Mouse (Mus musculus) MN1 (cell line): ENCODE data around the gene Coa3.
A peak's percentile ranks its signal among the peaks of the same experiment; 100 is the strongest.
"Not testable (repeated sequence)": the region's sequence is repeated elsewhere in the genome, so short reads cannot be mapped to it uniquely, and the experiment has no call there.

Experiments used
- DNase-seq: peaks from one replicate; pipeline ENCODE4 v3.0.0-alpha.2; 2016; ENCODE audit warnings: low spot score

Gene Coa3

DNA sequence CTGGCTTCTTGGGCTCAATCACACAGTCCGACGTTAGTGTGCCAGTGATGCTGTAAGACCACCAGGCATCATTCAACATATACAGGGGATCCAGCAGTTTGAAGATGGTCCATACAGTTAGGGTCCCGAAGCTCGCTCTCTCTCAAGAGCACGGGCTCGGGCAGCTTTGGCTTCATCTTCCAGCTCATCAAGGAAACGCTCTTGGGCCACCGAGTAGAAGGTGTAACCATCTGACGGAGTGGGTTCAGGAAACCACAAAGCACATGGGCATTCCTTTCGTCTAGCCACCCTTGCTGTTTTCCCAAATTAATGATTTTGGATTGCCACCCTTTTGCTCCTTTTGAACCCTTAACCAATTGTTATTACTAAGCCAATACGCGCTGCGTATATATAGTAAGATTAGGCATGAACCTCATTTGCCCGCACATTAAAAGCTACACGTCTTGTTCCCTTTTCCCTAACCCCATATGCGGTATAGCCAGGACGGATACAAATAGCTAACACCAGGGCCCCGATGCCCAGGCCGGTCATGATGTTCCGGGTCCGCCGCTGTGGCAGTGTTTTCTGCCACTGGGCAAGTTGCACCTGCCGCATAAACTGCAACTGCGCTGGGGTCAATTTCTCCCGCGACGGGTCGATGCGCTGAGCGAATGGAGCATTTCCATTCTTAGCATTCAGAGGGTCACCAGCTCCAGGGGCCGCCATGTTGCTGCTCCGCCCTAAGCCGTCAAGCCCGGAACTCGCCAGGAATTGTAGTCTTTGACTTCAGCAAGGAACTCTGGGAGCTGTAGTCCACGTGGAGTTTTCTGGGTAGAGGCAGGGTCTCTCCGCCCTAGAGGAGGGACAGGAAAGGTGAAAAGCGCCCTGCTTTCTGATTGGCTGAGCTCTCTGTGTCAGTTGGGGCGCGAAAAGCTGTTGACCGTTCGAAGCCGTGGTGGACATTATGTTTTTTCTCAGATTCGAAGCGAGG, at the start of gene Coa3, which contains the start of gene Cntd1:
Gene Coa3 (minus strand): TSS at position 892 of the 970 bp plus-strand sequence.
Gene Cntd1 (plus strand): TSS at position 790 of the 970 bp plus-strand sequence.
- peak; percentile 84 for DNase-seq

DNA sequence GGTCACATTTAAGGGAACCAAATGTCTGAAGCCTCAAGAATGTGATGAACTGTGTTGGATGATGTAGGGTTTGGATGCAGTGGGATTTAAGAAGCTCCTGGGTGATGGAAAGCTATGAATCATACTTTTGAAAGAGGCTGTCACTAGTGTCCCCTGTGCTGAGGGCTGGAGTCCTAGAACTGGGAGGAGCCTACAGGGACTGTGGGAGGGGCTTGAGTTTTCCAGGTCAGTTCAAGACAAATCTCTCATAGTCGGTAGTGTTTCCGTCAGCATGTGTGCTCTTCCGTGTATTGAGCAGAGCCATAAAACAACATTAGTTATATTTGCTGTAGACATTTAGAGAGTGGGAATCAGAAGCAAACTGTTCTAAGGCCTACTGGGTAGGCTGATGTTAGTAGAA, 48.4 kb upstream of the Coa3 start:
- no peak for DNase-seq

DNA sequence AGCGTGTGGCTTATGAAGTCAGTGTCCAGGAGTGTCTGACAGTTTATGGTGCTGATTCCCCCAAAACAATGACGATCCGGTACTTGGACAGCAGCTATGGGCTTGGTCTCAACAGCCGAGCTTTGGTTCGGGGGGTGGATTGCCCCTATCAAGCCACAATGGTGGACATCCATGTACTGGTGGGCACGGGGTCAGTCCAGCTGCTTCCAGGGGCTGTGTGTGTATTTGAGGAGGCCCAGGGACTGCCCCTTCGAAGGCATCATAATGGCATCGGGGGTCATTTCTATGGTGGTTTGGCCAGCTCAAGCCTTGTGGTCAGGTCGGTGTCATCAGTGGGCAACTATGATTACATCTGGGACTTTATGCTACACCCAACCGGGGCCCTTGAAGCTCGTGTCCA, 47.2 kb upstream of the Coa3 start:
- DNase-seq = no peak

DNA sequence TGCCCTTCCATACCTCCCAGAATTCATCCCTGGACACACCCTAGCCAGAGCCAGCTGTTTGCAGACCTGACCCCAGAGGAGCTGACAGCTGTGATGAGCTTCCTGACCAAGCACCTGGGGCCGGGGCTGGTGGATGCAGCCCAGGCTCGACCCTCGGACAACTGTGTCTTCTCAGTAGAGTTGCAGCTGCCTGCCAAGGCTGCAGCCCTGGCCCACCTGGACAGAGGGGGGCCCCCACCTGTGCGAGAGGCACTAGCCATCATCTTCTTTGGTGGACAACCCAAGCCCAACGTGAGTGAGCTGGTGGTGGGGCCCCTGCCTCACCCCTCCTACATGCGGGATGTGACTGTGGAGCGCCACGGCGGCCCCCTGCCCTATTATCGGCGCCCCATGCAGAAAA, 46.3 kb upstream of the Coa3 start:
- not testable (repeated sequence) for DNase-seq

DNA sequence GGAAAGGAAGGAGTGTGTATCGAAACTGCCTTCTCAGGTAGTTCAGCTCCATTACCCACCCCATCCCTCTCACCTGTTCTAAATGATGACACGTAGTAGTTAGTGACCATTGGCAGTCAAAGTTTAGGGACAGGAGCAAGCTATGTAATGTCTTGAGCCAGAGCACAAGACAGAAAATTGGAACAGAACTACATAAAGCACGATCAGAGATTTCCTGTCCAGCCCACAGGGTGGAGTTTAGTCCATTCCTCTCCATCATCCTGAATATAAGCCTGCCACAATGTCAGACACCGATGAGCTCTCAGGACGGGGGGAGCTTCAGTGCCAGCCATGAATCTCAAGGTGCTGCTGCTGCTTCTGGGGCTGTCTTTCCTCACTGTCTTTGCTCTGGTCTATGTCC, 45.8 kb upstream of the Coa3 start, which contains the start of gene Aoc2:
Gene Aoc2 (plus strand): TSS at position 301 of the 400 bp plus-strand sequence.
- DNase-seq = no peak

DNA sequence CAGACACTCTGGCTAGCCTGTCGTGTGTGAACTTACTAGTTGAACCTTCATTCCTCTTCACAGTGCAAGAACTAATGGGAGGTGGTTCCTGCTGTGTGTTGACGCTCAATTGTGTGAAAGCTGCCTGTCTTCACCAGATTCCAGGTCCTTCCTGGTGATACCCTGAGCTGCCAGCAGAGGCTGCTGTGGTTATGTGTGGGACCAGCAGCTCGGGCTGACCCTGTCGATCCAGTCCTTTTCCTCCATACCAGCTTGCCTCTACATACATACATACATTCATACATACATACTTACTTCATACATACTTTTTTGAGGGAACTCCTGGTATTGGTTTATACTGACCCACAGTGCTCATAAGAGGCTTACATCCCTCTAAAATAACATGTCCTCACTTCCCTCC, 44.7 kb upstream of the Coa3 start:
- peak; percentile 79 for DNase-seq

DNA sequence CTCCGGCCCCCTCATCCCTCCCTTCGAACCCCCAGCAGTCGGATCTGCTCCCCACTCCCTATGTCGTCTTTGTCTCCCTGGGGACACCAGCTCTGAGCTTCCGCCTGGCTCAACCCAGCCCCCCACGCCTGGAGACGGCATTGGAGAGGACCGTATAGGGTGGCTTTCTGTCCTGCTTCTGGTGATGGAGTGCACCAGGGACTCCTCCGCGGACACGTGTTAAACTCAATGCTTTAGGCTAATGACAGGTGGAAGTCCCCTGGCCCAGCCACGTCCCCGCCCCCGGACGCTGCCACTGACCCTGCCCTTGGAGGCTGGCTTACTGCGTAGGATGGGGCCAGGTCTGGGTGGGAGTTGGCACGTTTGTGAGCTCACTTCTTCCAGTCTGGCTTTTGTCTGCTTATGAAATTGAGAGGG, 37.6 kb upstream of the Coa3 start:
- DNase-seq = peak; percentile 81

DNA sequence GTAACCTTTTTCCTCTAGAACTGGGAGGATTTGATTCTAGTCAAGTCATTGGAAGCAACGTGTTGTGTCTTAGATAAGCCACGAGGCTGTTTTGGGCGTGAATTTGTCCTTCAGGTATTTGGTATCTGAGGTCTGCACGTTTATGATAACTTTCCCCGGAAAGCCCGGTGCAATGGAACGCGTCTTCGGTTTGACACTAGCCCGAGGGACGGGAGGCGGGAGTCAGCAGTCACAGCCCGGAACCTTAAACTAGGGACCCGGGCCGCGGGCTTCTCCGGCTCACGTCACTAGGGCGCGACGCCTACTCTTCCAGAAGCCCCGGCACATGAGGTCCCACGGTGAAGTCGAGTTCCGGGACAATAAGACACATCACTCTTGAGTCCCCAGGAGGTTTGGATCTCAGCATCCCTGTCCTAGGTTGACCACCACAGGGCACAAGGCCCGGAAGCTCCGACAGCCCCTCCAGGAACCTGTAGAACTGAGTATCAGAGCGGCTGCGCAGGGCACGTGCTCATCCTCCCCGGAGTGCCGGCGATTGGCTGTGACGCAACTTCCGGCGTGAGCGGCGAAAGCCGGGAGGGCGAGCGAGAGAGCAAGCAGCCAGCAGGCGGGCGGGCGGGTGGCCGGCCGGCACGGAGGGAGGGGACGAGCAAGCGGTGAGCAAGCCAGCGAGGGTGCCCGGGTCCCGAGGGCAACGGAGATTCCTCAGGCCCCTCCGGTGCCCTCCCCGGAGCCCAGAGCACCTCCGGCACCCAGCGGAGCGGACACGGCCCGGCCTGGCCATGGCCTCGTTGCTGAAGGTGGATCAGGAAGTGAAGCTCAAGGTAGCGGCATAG, 37.0 kb upstream of the Coa3 start, which contains the start of gene Psme3:
Gene Psme3 (plus strand): TSS at position 549 of the 836 bp plus-strand sequence.
- DNase-seq = peak; percentile 92

DNA sequence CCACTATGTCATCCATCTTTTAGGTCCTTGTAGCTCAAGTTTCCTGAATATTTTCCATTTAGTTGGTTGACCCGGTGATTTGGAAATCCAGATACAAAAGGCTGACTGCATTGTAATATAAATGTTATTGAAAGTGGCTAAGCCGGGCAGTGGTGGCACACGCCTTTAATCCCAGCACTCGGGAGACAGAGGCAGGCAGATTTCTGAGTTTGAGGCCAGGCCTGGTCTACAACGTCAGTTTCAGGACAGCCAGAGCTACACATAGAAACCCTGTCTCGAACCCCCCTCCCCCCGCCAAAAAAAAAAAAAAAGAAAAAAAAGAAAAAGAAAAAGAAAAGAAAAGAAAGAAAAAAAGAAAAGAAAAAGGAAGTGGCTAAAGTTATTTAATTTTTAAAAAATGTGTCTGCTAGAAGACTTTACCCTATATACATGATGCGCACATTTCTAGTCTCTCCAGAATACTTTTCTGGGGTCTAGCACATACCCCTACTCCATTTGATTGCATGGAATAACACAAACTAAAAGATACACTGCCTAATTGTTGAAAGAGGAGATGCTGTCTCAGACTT, 36.3 kb upstream of the Coa3 start:
- DNase-seq = no peak

DNA sequence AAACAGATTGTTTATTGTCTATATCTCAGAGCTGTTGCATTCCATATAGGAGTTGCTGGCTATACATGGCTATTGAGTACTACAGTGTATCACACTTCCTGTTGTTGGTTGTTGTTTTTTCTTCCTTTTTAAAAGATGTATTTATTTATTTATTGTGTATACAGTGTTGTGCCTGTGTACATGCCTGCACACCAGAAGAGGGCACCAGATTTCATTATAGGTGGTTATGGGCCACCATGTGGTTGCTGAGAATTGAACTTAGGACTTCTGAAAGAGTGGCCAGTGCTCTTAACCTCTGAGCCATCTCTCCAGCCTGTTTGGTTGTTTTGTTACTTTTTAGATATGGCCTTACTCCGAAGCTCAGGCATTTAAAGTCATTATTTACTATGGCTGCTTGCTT, 35.7 kb upstream of the Coa3 start:
- DNase-seq = no peak

DNA sequence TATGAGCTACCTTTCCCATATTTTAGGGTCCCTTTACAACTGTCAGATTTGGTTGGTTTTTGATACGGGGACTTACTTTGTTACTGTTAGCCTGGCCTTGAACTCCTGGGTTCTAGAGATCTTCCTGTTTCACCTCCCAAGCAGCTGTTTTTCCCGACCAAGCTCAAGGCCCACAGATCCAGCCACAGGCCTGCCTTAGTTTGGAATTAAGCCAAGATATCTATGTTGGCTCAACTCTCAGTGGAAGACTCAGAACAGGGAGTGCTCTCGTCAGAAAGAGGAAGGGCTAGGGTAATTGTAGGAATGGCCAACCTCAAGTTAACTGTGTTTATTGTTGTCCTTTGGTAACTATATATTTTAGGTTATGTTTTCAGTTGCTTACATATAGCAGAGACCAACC, 33.2 kb upstream of the Coa3 start:
- no peak for DNase-seq

DNA sequence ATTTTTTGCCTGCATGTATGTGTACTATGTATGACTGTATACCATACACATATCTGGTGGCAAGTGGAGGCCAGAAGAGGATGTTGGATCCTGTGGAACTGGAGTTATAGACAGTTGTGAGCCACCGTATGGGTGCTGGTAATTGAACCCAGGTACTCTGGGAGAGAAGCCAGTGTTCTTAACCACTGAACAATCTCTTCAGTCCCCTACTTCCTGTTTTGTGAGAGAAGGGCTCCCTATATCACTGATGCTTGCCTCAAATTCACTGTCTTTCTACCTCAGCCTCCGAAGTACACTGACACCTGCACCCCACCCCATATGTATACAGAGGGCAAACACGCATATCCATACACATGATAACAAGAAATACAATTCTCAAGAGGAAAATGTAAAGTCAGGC, 32.2 kb upstream of the Coa3 start:
- no peak for DNase-seq

DNA sequence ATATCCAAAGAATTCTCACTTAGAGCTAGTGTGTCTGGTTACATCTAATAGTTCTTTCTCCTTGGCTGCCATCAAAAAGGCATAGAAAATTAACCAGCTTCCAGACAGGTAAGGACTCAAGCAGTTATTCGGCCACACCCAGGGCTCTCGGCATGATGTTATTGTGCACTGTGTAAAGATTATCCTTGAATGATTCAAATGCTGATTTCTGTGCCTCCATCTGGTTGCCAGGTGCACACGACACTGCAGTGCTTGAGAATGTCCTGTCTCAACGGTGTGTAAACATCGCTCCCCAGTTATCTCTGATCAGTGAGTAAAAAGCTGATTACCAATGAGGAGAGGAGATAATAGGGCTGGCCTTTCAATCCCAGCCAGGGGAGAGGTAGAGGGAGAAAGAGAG, 28.8 kb upstream of the Coa3 start:
- no peak for DNase-seq

DNA sequence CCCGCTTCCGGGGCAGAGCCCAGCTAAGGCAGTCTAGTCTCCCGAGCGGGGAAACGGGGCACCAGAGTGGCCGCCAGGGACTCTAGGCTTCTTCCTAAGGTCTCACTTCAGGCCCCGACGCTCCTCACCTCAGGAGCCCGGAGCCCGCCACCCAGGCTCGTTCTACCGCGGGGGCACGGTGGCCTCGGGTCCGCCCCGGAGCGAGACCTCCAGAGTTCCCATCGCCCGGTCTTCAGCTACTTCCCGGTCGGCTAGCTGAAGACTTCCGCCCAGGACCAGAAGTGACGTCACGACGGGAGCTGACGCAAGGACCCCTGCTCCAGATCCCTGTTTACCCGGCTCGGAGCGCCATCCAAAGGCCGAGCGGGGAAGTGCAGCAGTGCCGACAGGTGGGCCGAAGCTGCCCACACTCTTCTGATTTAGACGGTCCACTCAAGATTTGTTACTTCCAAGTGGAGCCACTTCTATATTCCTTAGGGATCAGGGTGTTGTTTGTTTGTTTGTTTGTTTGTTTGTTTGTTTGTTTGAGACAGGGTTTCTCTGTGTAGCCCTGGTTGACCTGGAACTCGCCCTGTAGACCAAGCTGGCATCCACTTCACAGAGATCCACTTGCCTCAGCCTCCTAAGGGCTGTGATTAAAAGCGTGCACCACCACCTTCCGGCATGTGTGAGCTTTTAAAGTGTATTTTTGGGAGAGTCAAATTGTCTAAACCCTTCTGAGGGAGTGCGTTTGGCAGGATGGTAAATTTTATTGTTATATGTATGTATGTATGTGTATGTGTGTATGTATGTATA, 23.3 kb upstream of the Coa3 start, which contains the start of gene Becn1:
Gene Becn1 (minus strand): TSS at position 283 of the 795 bp plus-strand sequence.
- DNase-seq = peak; percentile 95

DNA sequence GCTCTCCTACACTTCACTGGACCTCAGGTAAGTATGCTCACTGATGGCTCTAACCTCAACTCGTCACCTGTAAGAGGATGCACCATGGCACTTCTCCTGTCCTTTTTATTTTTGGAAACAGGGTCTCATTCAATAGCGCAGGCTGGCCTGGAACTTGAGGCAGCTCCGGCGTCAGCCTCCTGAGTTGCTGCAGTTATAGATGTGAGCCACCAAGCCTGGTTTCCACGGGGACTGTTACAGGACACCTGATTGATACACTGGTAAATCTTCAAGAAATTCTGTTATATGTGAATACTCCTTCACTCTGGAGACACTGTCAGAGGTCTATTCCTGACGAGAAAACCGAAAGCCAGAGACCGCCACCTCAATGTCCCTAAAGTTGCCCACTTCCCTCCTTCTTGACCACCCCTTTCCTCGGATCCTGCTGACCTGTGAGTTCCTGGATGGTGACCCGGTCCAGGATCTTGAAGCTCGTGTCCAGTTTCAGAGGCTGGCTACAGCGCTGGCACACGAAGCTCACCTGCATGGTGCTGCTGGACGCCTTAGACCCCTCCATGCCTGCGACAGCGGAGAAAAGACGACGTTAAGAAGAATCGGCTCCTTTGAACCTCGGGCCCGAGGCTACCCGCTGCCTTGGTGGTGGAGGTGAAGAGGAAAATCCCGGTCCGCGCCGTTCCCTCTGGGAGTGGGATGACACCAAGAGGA, 22.5 kb upstream of the Coa3 start:
- DNase-seq = no peak

DNA sequence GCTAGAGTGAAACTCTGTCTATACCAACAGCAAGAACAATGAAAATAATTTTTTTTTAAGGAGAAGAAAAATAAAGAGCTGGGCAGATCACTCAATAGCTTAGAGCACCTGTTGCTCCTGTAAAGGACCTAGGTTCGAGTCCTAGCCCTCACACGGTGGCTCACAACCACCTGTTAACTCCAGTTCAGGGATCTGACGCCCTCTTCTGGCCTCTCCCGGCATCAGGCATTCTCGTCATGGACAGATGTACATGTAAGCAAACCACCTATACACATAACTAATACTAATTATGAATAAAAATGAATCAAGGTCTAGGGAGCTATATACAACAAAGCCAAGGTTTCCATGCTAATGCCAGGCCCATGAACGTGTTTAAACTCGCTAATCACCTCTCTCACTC, 22.0 kb upstream of the Coa3 start:
- no peak for DNase-seq

DNA sequence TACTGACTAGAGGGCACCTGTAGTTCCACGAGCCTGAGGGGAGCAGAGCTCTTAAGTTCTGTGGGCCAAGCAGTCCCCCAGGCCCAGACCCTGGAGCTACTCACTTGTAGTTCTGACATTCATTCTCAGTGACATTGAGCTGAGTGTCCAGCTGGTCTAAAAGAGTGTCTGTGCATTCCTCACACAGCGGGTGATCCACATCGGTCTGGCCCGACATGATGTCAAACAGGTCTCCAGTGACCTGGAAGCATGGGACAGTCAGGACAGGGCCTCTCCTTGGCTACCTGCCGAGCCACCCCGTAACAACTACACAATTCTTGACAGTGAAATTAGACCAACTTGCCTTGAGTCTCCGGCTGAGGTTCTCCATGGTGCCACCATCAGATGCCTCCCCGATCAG, 16.3 kb upstream of the Coa3 start:
- no peak for DNase-seq

DNA sequence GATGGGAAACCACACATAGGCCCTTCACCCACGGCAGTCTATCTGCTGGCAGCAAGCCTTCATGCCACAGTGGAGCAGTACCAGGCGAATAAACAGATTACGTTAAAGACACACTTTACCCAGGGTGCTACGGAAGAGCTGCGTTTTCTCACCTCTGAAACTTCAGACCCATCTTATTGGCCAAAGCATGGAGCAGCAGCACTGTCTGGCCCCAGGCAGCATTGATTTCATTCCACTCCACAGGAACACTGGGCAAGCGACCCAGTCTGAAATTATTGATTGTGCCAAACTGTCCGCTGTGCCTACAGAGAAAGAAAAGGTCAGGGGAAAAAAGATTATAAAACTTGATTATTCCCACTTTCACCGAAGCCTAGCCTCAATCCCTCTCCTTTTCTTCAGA, 12.3 kb upstream of the Coa3 start:
- no peak for DNase-seq

DNA sequence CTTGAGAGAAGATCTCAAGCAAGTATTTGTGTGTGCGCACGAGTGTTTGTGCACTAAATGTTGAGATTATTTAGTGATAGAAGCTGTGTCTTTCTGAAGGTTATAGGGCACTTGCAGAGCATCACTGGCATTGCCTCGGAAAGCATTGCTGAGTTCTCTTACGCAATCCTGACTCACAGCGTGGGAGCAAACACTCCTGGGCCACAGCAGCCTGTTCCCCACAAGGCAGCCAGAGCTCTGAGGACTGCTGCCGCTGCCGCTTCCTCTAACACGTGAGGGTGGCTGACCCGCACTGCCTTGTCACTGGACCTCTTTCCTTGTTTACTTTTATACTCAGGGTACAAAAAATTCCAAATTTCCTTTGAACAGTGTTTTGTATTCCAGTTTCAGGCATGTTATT, 8.4 kb upstream of the Coa3 start:
- DNase-seq = peak; percentile 20

DNA sequence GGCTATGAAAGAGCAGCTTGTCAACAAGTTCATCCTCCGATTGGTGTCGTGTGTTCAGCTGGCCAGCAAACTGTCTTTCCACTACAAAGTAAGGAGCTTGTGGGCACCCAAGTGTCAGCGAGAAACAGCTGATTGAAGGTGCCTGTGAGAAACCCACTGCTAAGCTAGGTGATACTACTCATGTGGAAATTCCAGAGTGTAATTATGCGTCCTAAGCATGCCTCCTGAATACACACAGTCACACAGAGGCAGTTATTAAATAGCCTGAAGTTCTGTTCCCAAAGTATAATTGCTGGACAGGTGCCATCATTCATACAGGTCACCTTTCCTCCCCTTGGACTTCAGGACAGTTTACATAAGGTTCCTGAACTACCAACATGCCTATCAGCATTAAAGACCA, 4.9 kb upstream of the Coa3 start:
- no peak for DNase-seq

DNA sequence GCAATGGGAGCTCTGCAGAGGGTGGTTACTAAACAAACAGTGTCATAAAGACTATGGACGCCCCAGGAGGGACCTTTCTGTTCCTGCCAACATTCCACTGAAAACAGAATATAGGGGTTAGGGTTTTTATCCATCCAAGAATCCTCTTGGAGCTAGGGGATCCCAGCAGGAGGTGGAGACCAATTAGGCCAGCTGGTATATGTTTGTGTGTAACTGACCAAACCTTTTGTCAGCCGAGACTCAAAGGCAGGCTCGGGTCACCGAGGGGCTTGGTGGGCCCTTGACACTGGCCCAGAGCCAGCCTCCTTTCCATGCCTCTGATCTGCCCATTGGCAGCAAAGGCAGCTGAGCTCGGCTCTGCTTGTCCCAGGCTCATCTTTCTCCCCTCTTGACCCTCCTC, 4.0 kb upstream of the Coa3 start:
- DNase-seq = no peak
